Mouse (Mus musculus): ENCODE measurements at regions not wholly inside any gene's neighbourhood (a gene's known extent, or its start where the extent isn't known, plus 50 kb on each side); places are given as distances from the start of the nearest gene placed in this dataset.
"Not testable (repeated sequence)": the region's sequence is repeated elsewhere in the genome, so short reads cannot be mapped to it uniquely, and the experiment has no call there.

DNA sequence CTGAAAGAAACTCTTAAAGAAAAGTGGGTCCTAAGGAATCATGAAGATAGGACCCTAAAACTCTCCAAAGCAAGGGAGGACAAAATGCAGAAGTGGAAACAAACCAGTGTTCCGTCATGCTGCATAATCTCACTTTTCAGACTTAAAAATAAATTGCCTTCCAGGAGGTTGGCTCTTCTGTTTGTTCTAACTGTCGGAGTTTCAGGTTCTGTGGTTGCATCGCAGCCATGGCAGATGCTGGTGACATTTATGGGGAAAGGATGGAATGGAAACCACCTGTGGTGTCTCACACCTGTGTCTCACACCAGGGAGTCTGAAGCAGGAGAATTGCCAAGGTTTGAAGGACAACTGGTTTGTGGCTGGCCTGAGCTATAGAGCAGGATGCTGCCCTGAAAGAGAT is 50.9 kb upstream of the Hivep1 start:
- DNase-seq (ENCODE audit: extremely low spot score, low spot score): no peak

DNA sequence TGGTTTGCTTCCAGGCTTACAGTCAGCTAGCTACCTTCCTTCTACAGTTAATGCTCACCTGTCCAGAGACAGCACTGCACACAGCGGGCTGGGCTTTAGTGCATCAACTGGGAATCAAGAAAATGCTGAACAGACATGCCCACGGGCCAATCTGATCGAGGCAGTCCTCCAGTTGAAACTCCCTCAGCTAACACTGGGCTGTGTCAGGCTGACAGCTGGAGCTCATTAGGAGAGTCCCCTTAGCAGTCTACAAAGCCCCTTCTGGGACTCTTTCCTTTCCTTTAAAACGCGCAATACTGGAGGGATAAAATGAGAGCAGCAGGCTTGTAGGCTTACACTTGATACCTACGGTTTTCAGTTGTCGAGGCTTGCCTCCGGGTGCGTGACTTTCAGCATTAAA is 53.9 kb upstream of the Hivep1 start:
- peak; percentile 35 for DNase-seq (ENCODE audit: extremely low spot score, low spot score)

- DNase-seq (ENCODE audit: extremely low spot score, low spot score): no peak
These were observed 57.7 kb upstream of the Hivep1 start for GRCm38 (mm10) chr13:41994126-41994525.

- no peak for DNase-seq (ENCODE audit: extremely low spot score, low spot score)
These were observed 75.9 kb upstream of the Hivep1 start for GRCm38 (mm10) chr13:41975918-41976317.

DNA sequence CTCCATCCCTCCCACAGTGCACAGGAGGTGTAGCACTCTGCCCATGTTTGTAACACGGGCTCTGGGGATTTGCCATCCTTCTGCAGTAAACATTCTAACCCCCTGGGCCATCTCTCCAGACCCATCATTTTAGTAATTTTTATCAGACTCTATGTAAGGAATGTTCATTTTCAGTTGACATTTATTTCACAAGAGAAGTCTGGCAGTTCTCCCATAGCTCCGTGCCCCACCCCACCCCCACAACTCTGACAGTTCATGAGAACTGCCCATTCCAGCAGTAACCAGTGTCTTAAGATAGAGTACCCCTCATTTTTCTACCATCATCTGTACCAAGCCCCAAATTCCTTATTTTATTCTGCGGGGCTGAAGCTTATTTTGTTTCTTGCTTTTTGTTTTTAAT is 88.9 kb upstream of the Hivep1 start:
- DNase-seq (ENCODE audit: extremely low spot score, low spot score): no peak

DNA sequence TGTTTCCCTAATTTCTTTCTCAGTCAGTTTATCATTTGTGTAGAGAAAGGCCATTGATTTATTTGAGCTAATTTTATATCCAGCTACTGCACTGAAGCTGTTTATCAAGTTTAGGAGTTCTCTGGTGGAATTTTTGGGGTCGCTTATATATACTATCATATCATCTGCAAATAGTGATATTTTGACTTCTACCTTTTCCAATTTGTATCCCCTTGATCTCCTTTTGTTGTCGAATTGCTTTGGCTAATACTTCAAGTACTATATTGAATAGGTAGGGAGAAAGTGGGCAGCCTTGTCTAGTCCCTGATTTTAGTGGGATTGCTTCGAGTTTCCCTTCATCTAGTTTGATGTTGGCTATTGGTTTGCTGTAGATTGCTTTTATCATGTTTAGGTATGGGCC is 90.9 kb upstream of the Hivep1 start:
- not testable (repeated sequence) for DNase-seq (ENCODE audit: extremely low spot score, low spot score)

GRCm38 (mm10) chr13:41957932-41958331 is 93.9 kb upstream of the Hivep1 start:
- no peak for DNase-seq (ENCODE audit: extremely low spot score, low spot score)

- no peak for DNase-seq (ENCODE audit: extremely low spot score, low spot score)
These were observed 95.9 kb upstream of the Hivep1 start for GRCm38 (mm10) chr13:41955884-41956283.

- DNase-seq (ENCODE audit: extremely low spot score, low spot score): no peak
These were observed 96.6 kb upstream of the Hivep1 start for GRCm38 (mm10) chr13:41955198-41955597.

GRCm38 (mm10) chr13:41952453-41952852 is 99.4 kb upstream of the Hivep1 start:
- DNase-seq (ENCODE audit: extremely low spot score, low spot score): no peak

DNA sequence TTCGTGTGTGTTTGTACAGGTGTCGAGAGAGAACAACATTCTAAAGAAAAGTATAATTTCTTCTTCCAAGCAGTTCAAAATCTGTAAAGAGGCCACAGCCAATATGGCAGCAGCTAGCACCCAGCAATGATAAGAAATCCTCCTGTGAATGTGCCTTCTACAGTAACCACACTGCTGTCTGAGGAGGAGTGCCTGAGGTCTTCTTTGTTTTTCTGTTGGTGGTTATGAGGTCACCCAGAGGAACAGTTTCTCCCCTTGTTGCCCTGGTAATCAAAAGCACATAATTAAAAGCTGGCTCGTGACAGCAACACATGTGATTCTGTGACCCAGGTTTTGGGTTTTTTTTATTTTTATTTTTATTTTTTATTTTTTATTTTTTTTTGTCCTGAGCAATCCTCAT is 100.8 kb upstream of the Adtrp start:
- no peak for DNase-seq (ENCODE audit: extremely low spot score, low spot score)

- no peak for DNase-seq (ENCODE audit: extremely low spot score, low spot score)
These were observed 85.0 kb upstream of the Adtrp start for GRCm38 (mm10) chr13:41932313-41933100.

DNA sequence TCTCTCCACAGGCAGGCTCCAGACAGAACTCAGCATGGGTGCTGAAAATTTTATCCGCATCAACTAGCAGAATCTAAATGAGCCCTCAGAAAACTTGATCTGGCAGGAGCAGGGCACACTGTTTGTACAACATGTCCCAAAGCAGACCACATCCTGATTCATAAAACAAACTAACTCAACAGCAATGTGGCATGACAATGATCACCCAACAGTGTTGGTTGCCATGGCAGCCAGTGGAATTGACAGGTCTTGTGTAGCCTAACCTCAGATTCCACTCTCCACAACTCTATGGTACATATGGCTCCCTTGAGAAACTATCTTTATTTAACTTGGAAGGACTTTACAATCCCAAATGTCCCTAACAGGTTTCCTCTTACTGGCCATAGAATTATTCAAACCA is 82.3 kb upstream of the Adtrp start:
- DNase-seq (ENCODE audit: extremely low spot score, low spot score): no peak

DNA sequence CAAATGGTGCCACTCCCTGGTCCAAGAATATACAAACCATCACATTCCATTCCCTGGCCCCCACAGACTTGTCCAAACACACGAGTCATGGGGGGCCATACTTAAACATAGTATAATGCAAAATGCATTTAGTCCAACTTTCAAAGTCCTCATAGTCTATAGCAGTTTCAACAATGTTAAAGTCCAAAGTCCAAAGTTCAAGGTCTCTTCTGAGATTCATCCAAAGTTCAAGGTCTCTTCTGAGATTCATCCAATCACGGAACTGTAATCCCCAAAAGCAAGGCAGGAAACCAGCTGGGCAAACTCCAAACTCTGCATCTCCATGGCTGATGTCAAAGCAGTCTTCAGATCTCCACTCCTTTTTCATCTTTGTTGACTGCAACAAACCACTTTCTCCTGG is 78.4 kb upstream of the Adtrp start:
- DNase-seq (ENCODE audit: extremely low spot score, low spot score): not testable (repeated sequence)

GRCm38 (mm10) chr13:41925211-41925610 is 77.7 kb upstream of the Adtrp start:
- no peak for DNase-seq (ENCODE audit: extremely low spot score, low spot score)

DNA sequence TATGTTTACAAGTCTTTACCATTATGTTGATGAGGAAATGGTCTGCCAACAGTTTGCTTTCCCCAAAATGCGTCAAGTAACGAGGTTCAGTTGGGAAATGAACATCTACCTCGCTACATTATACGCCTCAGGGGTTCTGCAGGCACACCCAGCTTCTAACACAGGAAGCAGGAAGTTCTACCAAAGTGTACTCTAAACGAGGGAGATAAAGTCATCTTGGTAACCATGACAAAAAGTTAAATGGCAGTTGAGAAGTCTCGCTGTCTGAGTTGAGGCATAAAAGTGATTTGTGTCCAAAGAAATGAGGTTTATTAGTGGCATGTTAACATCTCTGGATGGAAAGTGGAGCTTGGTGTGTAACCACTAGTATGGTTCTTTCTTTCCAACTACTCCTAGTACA is 73.7 kb upstream of the Adtrp start:
- DNase-seq (ENCODE audit: extremely low spot score, low spot score): no peak

GRCm38 (mm10) chr13:41918525-41918924 is 71.0 kb upstream of the Adtrp start:
- no peak for DNase-seq (ENCODE audit: extremely low spot score, low spot score)

DNA sequence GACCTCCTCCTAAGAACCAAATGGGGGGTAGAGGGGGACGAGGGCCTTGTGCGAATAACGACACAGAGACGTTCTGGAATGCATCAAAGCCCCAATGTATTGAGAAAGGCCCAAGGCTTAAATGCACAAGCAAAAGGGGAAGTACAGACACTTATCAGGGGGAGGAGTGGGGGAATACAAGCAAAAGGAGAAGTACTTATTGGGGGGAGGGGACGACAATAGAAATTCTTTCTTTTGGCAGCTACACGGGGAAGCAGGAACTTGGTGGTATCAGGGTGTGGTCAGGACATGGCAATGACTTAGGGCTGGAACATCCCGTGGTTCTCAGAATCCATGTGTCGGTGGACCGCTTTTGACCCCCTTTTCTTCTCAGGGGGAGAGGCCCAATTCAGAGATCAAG is 68.3 kb upstream of the Adtrp start:
- not testable (repeated sequence) for DNase-seq (ENCODE audit: extremely low spot score, low spot score)

DNA sequence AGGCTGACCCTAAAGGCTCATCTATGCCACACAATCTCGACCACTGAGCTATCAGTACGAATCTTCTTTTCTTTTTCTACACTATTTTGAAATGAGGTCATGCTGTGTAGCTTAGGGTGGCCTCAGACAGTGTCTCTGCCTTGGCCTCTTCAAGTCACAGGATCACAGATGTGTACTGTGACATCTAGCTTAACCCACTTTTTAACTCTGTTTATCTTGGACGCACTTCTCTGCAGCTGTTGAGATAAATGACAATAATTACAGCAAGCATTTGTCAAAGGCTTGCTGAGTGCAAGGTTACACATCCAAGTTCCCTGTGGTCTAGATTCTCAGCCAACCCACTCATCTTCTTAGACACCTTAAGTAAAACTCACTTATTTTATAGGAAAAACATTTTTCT is 63.3 kb upstream of the Adtrp start:
- no peak for DNase-seq (ENCODE audit: extremely low spot score, low spot score)

GRCm38 (mm10) chr13:41910236-41910635 is 62.8 kb upstream of the Adtrp start:
- no peak for DNase-seq (ENCODE audit: extremely low spot score, low spot score)

GRCm38 (mm10) chr13:41907027-41907426 is 59.5 kb upstream of the Adtrp start:
- DNase-seq (ENCODE audit: extremely low spot score, low spot score): no peak

DNA sequence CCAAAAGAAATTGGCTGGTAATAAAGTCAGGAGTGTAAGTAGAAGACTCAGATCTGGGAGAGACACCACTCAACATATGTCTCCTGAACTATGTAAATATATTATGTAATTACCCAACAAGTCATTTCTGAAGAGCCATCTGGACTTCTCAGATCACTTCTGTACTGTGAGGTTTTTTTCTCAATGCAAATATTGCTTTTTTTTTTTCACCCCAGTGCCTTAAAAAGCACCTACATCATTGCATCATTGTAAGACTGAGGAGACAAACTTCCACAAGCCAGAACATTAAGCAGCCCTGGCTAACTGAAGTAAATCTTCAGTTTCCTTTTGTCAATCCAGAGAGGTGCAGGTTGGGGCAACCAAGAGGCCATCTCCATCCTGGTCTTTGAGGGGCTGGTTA is 55.8 kb upstream of the Adtrp start:
- DNase-seq (ENCODE audit: extremely low spot score, low spot score): no peak

DNA sequence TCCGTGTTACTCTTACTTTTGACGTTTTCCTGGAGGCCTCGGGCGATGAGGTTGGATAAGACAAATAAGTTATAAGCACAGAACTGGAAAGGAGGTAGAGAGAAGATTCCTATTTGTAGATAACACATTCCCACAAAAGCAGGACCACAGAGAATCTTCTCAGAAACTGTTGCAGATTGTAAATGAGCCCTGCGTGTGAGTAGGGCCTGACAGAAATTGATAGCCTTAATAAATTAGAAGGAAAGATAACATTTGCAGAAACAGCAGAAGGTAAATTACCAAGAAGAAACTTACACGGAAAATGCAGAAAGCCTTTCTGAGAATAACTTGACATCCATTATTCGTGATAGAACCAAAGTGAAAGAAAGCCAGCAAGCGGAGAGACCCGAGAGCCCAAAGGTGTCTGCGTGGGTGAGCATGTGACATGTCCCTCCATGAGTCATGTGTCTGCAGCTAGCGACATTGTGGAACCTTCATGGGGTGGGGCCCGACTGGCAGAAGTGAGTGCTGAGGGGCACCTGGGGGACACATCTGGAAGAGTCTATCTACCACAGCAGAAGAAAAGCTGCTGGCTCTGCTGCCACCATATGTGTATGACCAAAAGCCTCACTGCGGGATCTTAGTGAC is 52.5 kb upstream of the Adtrp start:
- DNase-seq (ENCODE audit: extremely low spot score, low spot score): no peak
